Mouse (Mus musculus) heart, adult 10 weeks (tissue): ENCODE results near the gene Sh3tc1. TPM values are rescaled to one million over a fixed set of nuclear protein-coding genes. Genes with fewer than 3 reads are reported as not detected.

Source experiments
- polyA plus RNA-seq: library from polyadenylated mRNA; stranded (reverse); fragments of 350-450 nt; fragmentation: Illumina TruSeq; extraction: RNeasy Lipid Tissue Mini Kit (QIAGEN cat#74804); gene quantifications from one replicate; pipeline ENCODE4 v1.2.3, GENCODE M21; 2014; ENCODE audit warnings: low read depth, low replicate concordance

Gene Sh3tc1
- polyA plus RNA-seq = 11.0 TPM

GRCm38 (mm10) chr5:35739536-35740278 is at the start of gene Sh3tc1:
Sh3tc1 (minus strand) TSS chr5:35739987.

GRCm38 (mm10) chr5:35757639-35758001 is 17.8 kb upstream of the Sh3tc1 start, which contains the start of gene Ablim2:
Ablim2 (plus strand) TSS chr5:35757880.

GRCm38 (mm10) chr5:35679256-35680155 is 60.3 kb downstream of the Sh3tc1 start, which contains the start of gene Htra3:
Htra3 (minus strand) TSS chr5:35679782.

Other genes with a start within 250 kb of the Sh3tc1 start
- 0.84 TPM for gene Cpz, start 214.3 kb downstream of the Sh3tc1 start, polyA plus RNA-seq
- 1.8 TPM for gene Trmt44, start 164.9 kb downstream of the Sh3tc1 start, polyA plus RNA-seq
- gene Acox3, start 156.9 kb downstream of the Sh3tc1 start, polyA plus RNA-seq = 27.1 TPM
- 92.5 TPM for gene Htra3, start 60.2 kb downstream of the Sh3tc1 start, polyA plus RNA-seq
- 30.5 TPM for gene Ablim2, start 17.9 kb upstream of the Sh3tc1 start, polyA plus RNA-seq
- 7.7 TPM for gene Afap1, start 153.3 kb upstream of the Sh3tc1 start, polyA plus RNA-seq